Mouse (Mus musculus): ENCODE measurements around the gene Fam169b.

The Fam169b gene

GRCm38 (mm10) chr7:68273515-68273914 is at the start of gene Fam169b:
Fam169b (plus strand) TSS chr7:68273839.
- DNase-seq (ENCODE audit: low spot score) = no peak

- no peak for DNase-seq (ENCODE audit: low spot score)
These were observed 49.6 kb upstream of the Fam169b start for GRCm38 (mm10) chr7:68224006-68224405.

GRCm38 (mm10) chr7:68225427-68226054 is 48.1 kb upstream of the Fam169b start:
- no peak for DNase-seq (ENCODE audit: low spot score)

- no peak for DNase-seq (ENCODE audit: low spot score)
These were observed 46.6 kb upstream of the Fam169b start for GRCm38 (mm10) chr7:68227021-68227420.

- DNase-seq (ENCODE audit: low spot score) = no peak
These were observed 46.0 kb upstream of the Fam169b start for GRCm38 (mm10) chr7:68227621-68228020.

GRCm38 (mm10) chr7:68228491-68228890 is 45.1 kb upstream of the Fam169b start:
- DNase-seq (ENCODE audit: low spot score) = no peak

- no peak for DNase-seq (ENCODE audit: low spot score)
These were observed 42.8 kb upstream of the Fam169b start for GRCm38 (mm10) chr7:68230831-68231230.

GRCm38 (mm10) chr7:68232521-68232920 is 41.1 kb upstream of the Fam169b start:
- no peak for DNase-seq (ENCODE audit: low spot score)

- DNase-seq (ENCODE audit: low spot score) = no peak
These were observed 39.9 kb upstream of the Fam169b start for GRCm38 (mm10) chr7:68233619-68234223.

GRCm38 (mm10) chr7:68236817-68237216 is 36.8 kb upstream of the Fam169b start:
- DNase-seq (ENCODE audit: low spot score) = no peak

- no peak for DNase-seq (ENCODE audit: low spot score)
These were observed 34.3 kb upstream of the Fam169b start for GRCm38 (mm10) chr7:68239220-68239827.

GRCm38 (mm10) chr7:68241205-68241604 is 32.4 kb upstream of the Fam169b start:
- no peak for DNase-seq (ENCODE audit: low spot score)

- no peak for DNase-seq (ENCODE audit: low spot score)
These were observed 28.0 kb upstream of the Fam169b start for GRCm38 (mm10) chr7:68245681-68246080.

- no peak for DNase-seq (ENCODE audit: low spot score)
These were observed 27.4 kb upstream of the Fam169b start for GRCm38 (mm10) chr7:68246249-68246648.

- DNase-seq (ENCODE audit: low spot score) = no peak
These were observed 23.2 kb upstream of the Fam169b start for GRCm38 (mm10) chr7:68250411-68250810.

- no peak for DNase-seq (ENCODE audit: low spot score)
These were observed 22.7 kb upstream of the Fam169b start for GRCm38 (mm10) chr7:68250902-68251301.

GRCm38 (mm10) chr7:68257767-68258166 is 15.9 kb upstream of the Fam169b start:
- no peak for DNase-seq (ENCODE audit: low spot score)

GRCm38 (mm10) chr7:68258326-68259150 is 15.1 kb upstream of the Fam169b start:
- no peak for DNase-seq (ENCODE audit: low spot score)

- DNase-seq (ENCODE audit: low spot score) = no peak
These were observed 14.0 kb upstream of the Fam169b start for GRCm38 (mm10) chr7:68259523-68260081.

GRCm38 (mm10) chr7:68262612-68263200 is 10.9 kb upstream of the Fam169b start:
- DNase-seq (ENCODE audit: low spot score) = no peak

GRCm38 (mm10) chr7:68263346-68264027 is 10.2 kb upstream of the Fam169b start:
- no peak for DNase-seq (ENCODE audit: low spot score)

All from testis, postnatal 10 days (tissue).